Mouse (Mus musculus) limb, embryonic 15.5 days (tissue): Measurements from ENCODE around the gene Hspb3. TPM values are rescaled to one million over a fixed set of nuclear protein-coding genes. Genes with fewer than 3 reads are reported as not detected.

Experiments
- ATAC-seq: fragments of 200-750 bp; cut with Nextera tagmentation; 2 replicates; pipeline ENCODE4 v1.8.0; 2017; ENCODE audit warnings: low read depth, moderate TSS enrichment; ENCODE audit not compliant: insufficient number of reproducible peaks, low FRiP score, low TSS enrichment
- H3K27ac ChIP-seq: fragments of 300-500 bp; sonication (generic); 2 replicates; pipeline ENCODE4 v1.5.1; 2015; ENCODE audit warnings: moderate library complexity, mild to moderate bottlenecking, inconsistent platforms
- H3K27me3 ChIP-seq: fragments of 300-500 bp; sonication (generic); 2 replicates; pipeline ENCODE4 v1.6.1; 2015; ENCODE audit warnings: inconsistent platforms
- H3K36me3 ChIP-seq: fragments of 300-500 bp; sonication (generic); 2 replicates; pipeline ENCODE4 v1.6.1; 2015; ENCODE audit warnings: inconsistent platforms
- H3K4me1 ChIP-seq: fragments of 300-500 bp; sonication (generic); 2 replicates; pipeline ENCODE4 v1.6.1; 2015; ENCODE audit warnings: inconsistent platforms
- H3K4me2 ChIP-seq: fragments of 300-500 bp; sonication (generic); 2 replicates; pipeline ENCODE4 v1.6.1; 2015; ENCODE audit warnings: mild to moderate bottlenecking, inconsistent platforms
- H3K4me3 ChIP-seq: fragments of 300-500 bp; sonication (generic); 2 replicates; pipeline ENCODE4 v1.5.1; 2015; ENCODE audit warnings: mild to moderate bottlenecking, inconsistent platforms
- H3K9ac ChIP-seq: fragments of 300-500 bp; sonication (generic); 2 replicates; pipeline ENCODE4 v1.6.1; 2015; ENCODE audit warnings: inconsistent platforms
- H3K9me3 ChIP-seq: fragments of 300-500 bp; sonication (generic); 2 replicates; pipeline ENCODE4 v1.6.1; 2016; ENCODE audit warnings: inconsistent platforms
- WGBS: fragments of 180-500 bp; shearing (Covaris S2); methylation state at CpG from one replicate; pipeline ENCODE4 v1.1.7; 2015; 5-methylcytosine and 5-hydroxymethylcytosine counted together
- polyA plus RNA-seq: library from polyadenylated mRNA; unstranded; fragments of >200 nt; fragmentation: Nextera tagmentation; extraction: Ambion mirVana; gene quantifications from 2 replicates; pipeline ENCODE4 v1.2.1, GENCODE M21; 2015

Hspb3 gene
- polyA plus RNA-seq, 1 experiment from 2014 or later, result 8.6 TPM

- H3K4me1 ChIP-seq, result peaks cover 3% of the 10 kb centered on the region; the same call in 1 of the 2 replicates
- H3K4me3 ChIP-seq, result no peak overlapping the region
- H3K27ac ChIP-seq, result no peak overlapping the region
- no peaks in the 10 kb centered on the region for H3K36me3 ChIP-seq
- no peaks in the 10 kb centered on the region for H3K9me3 ChIP-seq
- H3K9ac ChIP-seq, result no peak overlapping the region
- no peak overlapping the region for H3K4me2 ChIP-seq
- H3K27me3 ChIP-seq, result no peaks in the 10 kb centered on the region
- no peak for ATAC-seq
- WGBS, result 84% methylated on average over 15 of the region's 15 CpGs
Observed at GRCm38 (mm10) chr13:113634732-113635481, 28.6 kb downstream of the Hspb3 start.

- Histone ChIP-seq H3K9me3 (no peaks in the 10 kb centered on the region), H3K36me3 (no peaks in the 10 kb centered on the region), H3K4me2 (no peak overlapping the region), H3K9ac (no peak overlapping the region), H3K4me3 (no peak overlapping the region), H3K27me3 (no peaks in the 10 kb centered on the region), H3K27ac (no peak overlapping the region), H3K4me1 (peaks cover 3% of the 10 kb centered on the region; the same call in 1 of the 2 replicates)
- WGBS, result 48% methylated on average over 6 of the region's 6 CpGs
- no peak for ATAC-seq
Observed at GRCm38 (mm10) chr13:113632506-113632905, 31.0 kb downstream of the Hspb3 start.

- Histone ChIP-seq H3K27me3 (no peaks in the 10 kb centered on the region), H3K36me3 (no peaks in the 10 kb centered on the region), H3K4me3 (no peak overlapping the region), H3K4me2 (no peak overlapping the region), H3K9ac (no peak overlapping the region), H3K4me1 (no peaks in the 10 kb centered on the region), H3K9me3 (no peaks in the 10 kb centered on the region), H3K27ac (no peak overlapping the region)
- 78% methylated on average over 8 of the region's 8 CpGs for WGBS
- no peak for ATAC-seq
Observed at GRCm38 (mm10) chr13:113627601-113628000, 35.9 kb downstream of the Hspb3 start.

GRCm38 (mm10) chr13:113622865-113623255 is 40.6 kb downstream of the Hspb3 start:
- H3K27me3 ChIP-seq, result no peaks in the 10 kb centered on the region
- H3K9me3 ChIP-seq, result no peaks in the 10 kb centered on the region
- H3K36me3 ChIP-seq, result no peaks in the 10 kb centered on the region
- no peak for ATAC-seq
- no peak overlapping the region for H3K9ac ChIP-seq
- no peak overlapping the region for H3K27ac ChIP-seq
- no peak overlapping the region for H3K4me3 ChIP-seq
- H3K4me1 ChIP-seq, result 0 out of 2 replicates have a peak, but pooled peaks cover 3% of the 10 kb centered on the region
- WGBS, result 72% methylated on average over 8 of the region's 8 CpGs
- no peak overlapping the region for H3K4me2 ChIP-seq

GRCm38 (mm10) chr13:113622122-113622864 is 41.2 kb downstream of the Hspb3 start:
- no peak overlapping the region for H3K27ac ChIP-seq
- H3K9ac ChIP-seq, result no peak overlapping the region
- H3K9me3 ChIP-seq, result no peaks in the 10 kb centered on the region
- no peak overlapping the region for H3K4me2 ChIP-seq
- peaks cover 7% of the 10 kb centered on the region for H3K4me1 ChIP-seq
- no peak for ATAC-seq
- no peaks in the 10 kb centered on the region for H3K36me3 ChIP-seq
- WGBS, result 42% methylated on average over 11 of the region's 11 CpGs
- H3K4me3 ChIP-seq, result no peak overlapping the region
- no peaks in the 10 kb centered on the region for H3K27me3 ChIP-seq

GRCm38 (mm10) chr13:113619003-113619402 is 44.5 kb downstream of the Hspb3 start:
- H3K4me1 ChIP-seq, result peaks cover 31% of the 10 kb centered on the region
- H3K27ac ChIP-seq, result no peak overlapping the region
- no peak for ATAC-seq

GRCm38 (mm10) chr13:113617891-113618823 is 45.3 kb downstream of the Hspb3 start, which contains the start of gene Snx18:
Gene Snx18 (minus strand): TSS chr13:113618564.
- Histone ChIP-seq H3K9ac (peak within 1 kb of the TSS; percentile 97), H3K36me3 (no peaks in the 10 kb centered on the region), H3K4me1 (peaks cover 39% of the 10 kb centered on the region), H3K27ac (peak within 1 kb of the TSS; percentile 95), H3K27me3 (no peaks in the 10 kb centered on the region), H3K9me3 (no peaks in the 10 kb centered on the region), H3K4me2 (peak within 1 kb of the TSS; percentile 84), H3K4me3 (peak within 1 kb of the TSS; percentile 84)
- peak; percentile 83 for ATAC-seq
- under 1% methylated on average over 117 of the region's 119 CpGs for WGBS

More at GRCm38 (mm10) chr13:113619003-113619402, 44.5 kb downstream of the Hspb3 start:
- no peaks in the 10 kb centered on the region for H3K9me3 ChIP-seq
- 72% methylated on average over 9 of the region's 9 CpGs for WGBS
- no peak overlapping the region for H3K4me3 ChIP-seq
- H3K4me2 ChIP-seq, result no peak overlapping the region
- no peaks in the 10 kb centered on the region for H3K36me3 ChIP-seq
- H3K9ac ChIP-seq, result no peak overlapping the region
- H3K27me3 ChIP-seq, result no peaks in the 10 kb centered on the region

- no peaks in the 10 kb centered on the region for H3K27me3 ChIP-seq
- H3K4me2 ChIP-seq, result peak overlapping the region; percentile 84
- H3K27ac ChIP-seq, result peak overlapping the region; percentile 95
- H3K9ac ChIP-seq, result peak overlapping the region; percentile 97
- H3K4me3 ChIP-seq, result peak overlapping the region; percentile 84
- 7% methylated on average over 46 of the region's 49 CpGs for WGBS
- H3K4me1 ChIP-seq, result peaks cover 45% of the 10 kb centered on the region
- H3K36me3 ChIP-seq, result no peaks in the 10 kb centered on the region
- no peaks in the 10 kb centered on the region for H3K9me3 ChIP-seq
- ATAC-seq, result no peak
Observed at GRCm38 (mm10) chr13:113617338-113617890, 46.1 kb downstream of the Hspb3 start.

GRCm38 (mm10) chr13:113616751-113617337 is 46.6 kb downstream of the Hspb3 start:
- Histone ChIP-seq H3K27ac (peak overlapping the region; percentile 95), H3K9ac (peak overlapping the region; percentile 97), H3K9me3 (no peaks in the 10 kb centered on the region), H3K4me1 (peaks cover 49% of the 10 kb centered on the region), H3K4me3 (peak overlapping the region; percentile 84), H3K27me3 (no peaks in the 10 kb centered on the region), H3K4me2 (peak overlapping the region; percentile 84), H3K36me3 (0 out of 2 replicates have a peak, but pooled peaks cover 3% of the 10 kb centered on the region)
- no peak for ATAC-seq
- WGBS, result 46% methylated on average over 24 of the region's 24 CpGs

- 11% methylated on average over 8 of the region's 8 CpGs for WGBS
- Histone ChIP-seq H3K27ac (peak overlapping the region; percentile 65), H3K4me1 (peaks cover 55% of the 10 kb centered on the region)
Observed at GRCm38 (mm10) chr13:113615971-113616671, 47.4 kb downstream of the Hspb3 start.

More at GRCm38 (mm10) chr13:113615971-113616671, 47.4 kb downstream of the Hspb3 start:
- H3K27me3 ChIP-seq, result no peaks in the 10 kb centered on the region
- peak overlapping the region; percentile 84 for H3K4me2 ChIP-seq
- 0 out of 2 replicates have a peak, but pooled peaks cover 3% of the 10 kb centered on the region for H3K36me3 ChIP-seq
- peak overlapping the region; percentile 84 for H3K4me3 ChIP-seq
- peak overlapping the region; percentile 27 for H3K9ac ChIP-seq
- H3K9me3 ChIP-seq, result no peaks in the 10 kb centered on the region
- ATAC-seq, result no peak
